Mouse (Mus musculus): ENCODE results near the gene Gm9999.

Gene Gm9999

DNA sequence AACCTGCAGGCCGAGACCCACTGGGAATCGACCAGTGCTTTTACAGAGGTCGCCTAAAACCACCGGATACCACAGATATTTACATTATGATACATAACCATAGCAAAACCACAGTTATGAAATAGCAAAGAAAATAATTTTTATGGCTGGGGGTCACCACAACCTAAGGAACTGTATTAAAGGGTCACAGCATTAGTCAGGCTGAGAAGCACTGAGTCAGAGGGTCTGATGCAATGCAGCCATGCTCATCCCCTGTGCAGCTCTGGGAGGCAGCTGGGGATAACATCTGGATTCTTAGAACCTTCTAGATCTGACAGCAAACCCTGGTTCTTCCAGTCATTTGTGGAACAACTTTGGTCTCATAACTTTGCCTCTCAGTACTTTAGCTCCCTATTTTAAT is 48.0 kb downstream of the Gm9999 start:
- no peak for DNase-seq

DNA sequence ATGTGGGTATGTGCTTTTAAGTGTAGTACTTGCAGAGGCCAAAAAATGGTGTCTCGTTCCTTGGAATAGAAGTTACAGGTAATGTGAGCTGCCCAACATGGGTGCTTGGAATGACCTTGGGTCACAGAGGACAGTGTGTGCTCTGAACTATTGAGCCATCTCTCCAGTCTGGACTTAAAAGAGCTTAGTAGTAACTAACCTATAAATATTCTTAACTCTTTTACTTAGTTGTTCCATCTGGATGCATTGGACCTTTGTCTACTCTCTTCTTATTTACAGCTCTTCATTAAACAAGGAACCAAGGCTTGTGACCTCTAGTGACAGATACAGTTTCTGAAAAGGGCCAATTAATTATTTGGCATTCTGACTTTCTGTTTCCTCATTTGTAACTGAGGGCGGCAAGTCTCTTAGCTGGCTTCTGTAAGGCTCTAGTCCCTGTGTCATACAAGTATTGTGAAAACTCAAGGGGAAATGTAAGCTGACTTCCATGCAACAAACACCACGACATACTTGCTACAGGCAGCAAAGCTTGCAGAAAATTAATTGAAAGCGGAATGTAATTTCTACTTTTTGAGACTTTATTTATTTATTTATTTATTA is 51.5 kb downstream of the Gm9999 start:
- DNase-seq: no peak

DNA sequence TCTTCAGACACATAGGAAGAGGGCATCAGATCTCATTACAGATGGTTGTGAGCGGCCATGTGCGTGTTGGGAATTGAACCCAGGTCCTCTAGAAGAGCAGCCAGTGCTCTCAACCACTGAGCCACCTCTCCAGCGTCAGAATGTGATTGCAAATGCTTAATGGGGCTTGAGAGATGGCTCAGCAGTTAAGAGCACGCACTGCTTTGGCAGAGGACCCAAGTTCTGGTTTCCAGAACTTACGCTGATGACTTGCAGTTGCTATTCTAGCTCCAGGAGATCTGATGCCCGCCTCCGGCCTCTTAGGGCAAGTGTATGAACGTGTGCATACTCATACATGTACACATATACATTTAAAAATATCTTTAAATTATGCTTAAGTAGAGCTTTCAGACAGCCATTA is 52.0 kb downstream of the Gm9999 start:
- no peak for DNase-seq
